Mouse (Mus musculus): ENCODE measurements around the gene Ptgds. TPM values are rescaled to one million over a fixed set of nuclear protein-coding genes. Genes with fewer than 3 reads are reported as not detected.
A peak's percentile ranks its signal among the peaks of the same experiment; 100 is the strongest.

Gene Ptgds
- total RNA-seq, 2 experiments from 2014 or later: 189 to 202 TPM

- intact Hi-C loops (cut with DNase I): no loop called here
- no peak for DNase-seq
Measured at GRCm38 (mm10) chr2:25484901-25485647, 15.2 kb upstream of the Ptgds start.

- DNase-seq: peak in 1 of 2 experiments; percentile 47
- intact Hi-C loops (cut with DNase I): loop anchor here (2.0 kb wide), 1 partner anchor 58 kb away; no protein-coding TSS in a partner anchor
Measured at GRCm38 (mm10) chr2:25482969-25483368, 13.1 kb upstream of the Ptgds start.

GRCm38 (mm10) chr2:25480541-25480940 is 10.7 kb upstream of the Ptgds start:
- intact Hi-C loops (cut with DNase I): no loop called here
- no peak for DNase-seq

- no peak for DNase-seq
- intact Hi-C loops (cut with DNase I): no loop called here
Measured at GRCm38 (mm10) chr2:25479551-25480311, 9.9 kb upstream of the Ptgds start.

GRCm38 (mm10) chr2:25477967-25478675 is 8.3 kb upstream of the Ptgds start:
- DNase-seq: peak; percentile 45 to 47
- intact Hi-C loops (cut with DNase I): no loop called here

GRCm38 (mm10) chr2:25477541-25477940 is 7.7 kb upstream of the Ptgds start:
- intact Hi-C loops (cut with DNase I): no loop called here

GRCm38 (mm10) chr2:25472550-25472949 is 2.7 kb upstream of the Ptgds start:
- no peak for DNase-seq
- intact Hi-C loops (cut with DNase I): no loop called here

More at GRCm38 (mm10) chr2:25477541-25477940, 7.7 kb upstream of the Ptgds start:
- no peak for DNase-seq

- peak in 1 of 2 experiments; percentile 42 for DNase-seq
- intact Hi-C loops (cut with DNase I): no loop called here
Measured at GRCm38 (mm10) chr2:25468962-25469915, 607 bp downstream of the Ptgds start.

GRCm38 (mm10) chr2:25467606-25468303 is 2.1 kb downstream of the Ptgds start:
- DNase-seq: no peak
- intact Hi-C loops (cut with DNase I): no loop called here

GRCm38 (mm10) chr2:25465816-25466635 is 3.8 kb downstream of the Ptgds start:
- intact Hi-C loops (cut with DNase I): loop anchor here (2.0 kb wide), 1 partner anchor 35 kb away; the partner anchor contains the start of genes C8g and Fbxw5
- DNase-seq: no peak

- intact Hi-C loops (cut with DNase I): loop anchor here (2.0 kb wide), 1 partner anchor 36 kb away; the partner anchor contains the start of genes C8g and Fbxw5
- DNase-seq: no peak
Measured at GRCm38 (mm10) chr2:25465256-25465655, 4.6 kb downstream of the Ptgds start.

GRCm38 (mm10) chr2:25463630-25464029 is 6.2 kb downstream of the Ptgds start:
- DNase-seq: no peak
- intact Hi-C loops (cut with DNase I): loop anchor here (2.0 kb wide), 1 partner anchor 37 kb away; the partner anchor contains the start of genes C8g and Fbxw5

GRCm38 (mm10) chr2:25461407-25461806 is 8.4 kb downstream of the Ptgds start:
- intact Hi-C loops (cut with DNase I): loop anchor here (2.0 kb wide), 1 partner anchor 31 kb away; no protein-coding TSS in a partner anchor

GRCm38 (mm10) chr2:25460551-25461309 is 9.1 kb downstream of the Ptgds start, which contains the start of gene Paxx:
Gene Paxx (minus strand): TSS chr2:25461094.
- intact Hi-C loops (cut with DNase I): loop anchor here (2.0 kb wide), 1 partner anchor 30 kb away; no protein-coding TSS in a partner anchor

More at GRCm38 (mm10) chr2:25461407-25461806, 8.4 kb downstream of the Ptgds start:
- DNase-seq: no peak

GRCm38 (mm10) chr2:25460135-25460534 is 9.7 kb downstream of the Ptgds start:
- intact Hi-C loops (cut with DNase I): loop anchor here (2.0 kb wide), 1 partner anchor 29 kb away; no protein-coding TSS in a partner anchor
- no peak for DNase-seq

More at GRCm38 (mm10) chr2:25460551-25461309, 9.1 kb downstream of the Ptgds start, which contains the start of gene Paxx:
- peak; percentile 88 to 90 for DNase-seq

- DNase-seq: peak; percentile 40 to 51
- intact Hi-C loops (cut with DNase I): no loop called here
Measured at GRCm38 (mm10) chr2:25458911-25459310, 10.9 kb downstream of the Ptgds start.
